Mouse (Mus musculus) cortical plate, adult 2 months (tissue): Measurements from ENCODE around the gene Ncbp3.

ENCODE experiments used
- CTCF ChIP-seq: fragments of 200-500 bp; IDR thresholded peaks from 2 replicates; pipeline ENCODE4 v1.5.1; 2011; ENCODE audit warnings: mild to moderate bottlenecking, control low read depth, low read length; ENCODE audit not compliant: insufficient read depth; ENCODE audit errors: extremely low read depth
- POLR2A ChIP-seq: fragments of 200-500 bp; IDR thresholded peaks from 2 replicates; pipeline ENCODE4 v1.6.1; 2011; ENCODE audit warnings: mild to moderate bottlenecking, low read length, control low read depth; ENCODE audit not compliant: insufficient read depth; ENCODE audit errors: extremely low read depth

GRCm38 (mm10) chr11:73048030-73048876 is 670 bp downstream of the Ncbp3 start:
- TF ChIP-seq CTCF (no peak), POLR2A (no peak)
